Mouse (Mus musculus): ENCODE results near the gene Hist1h2bc.

GRCm38 (mm10) chr13:23738677-23739068 is 54.7 kb downstream of the Hist1h2bc start, which contains the start of gene Hist1h1c:
- TF ChIP-seq CTCF (IDR thresholded peaks at IDR 0.05; ENCODE audit: low read depth, low read length) (no peak; the same call in 1 of the 2 replicates), POLR2A (IDR thresholded peaks at IDR 0.05; ENCODE audit: extremely low read depth, insufficient read depth, low read length) (peak; percentile 98)
